Mouse (Mus musculus): Measurements from ENCODE around the gene Cyth1.

The Cyth1 gene

GRCm38 (mm10) chr11:118147877-118148637 is 100.3 kb downstream of the Cyth1 start:
- no peak for DNase-seq

DNA sequence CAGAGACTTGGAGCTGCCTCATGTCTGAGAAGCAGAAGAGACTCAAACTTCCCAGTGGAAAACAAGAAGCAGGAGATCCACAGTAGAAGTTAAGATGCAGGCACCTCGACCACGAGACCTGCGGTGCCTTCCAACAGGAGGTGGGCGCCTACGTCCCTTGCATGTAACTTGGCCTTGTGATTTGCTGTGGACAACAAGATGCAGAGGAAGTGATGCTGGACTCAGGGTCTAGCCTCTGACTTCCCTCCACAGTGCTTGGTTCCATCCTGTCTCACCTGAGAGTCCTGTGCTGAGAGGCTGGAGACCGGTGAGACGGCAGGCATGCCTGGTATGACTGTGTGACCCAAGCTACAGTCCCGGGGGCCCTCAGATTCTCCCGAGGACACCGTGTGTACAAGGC is 101.9 kb downstream of the Cyth1 start:
- no peak for DNase-seq

DNA sequence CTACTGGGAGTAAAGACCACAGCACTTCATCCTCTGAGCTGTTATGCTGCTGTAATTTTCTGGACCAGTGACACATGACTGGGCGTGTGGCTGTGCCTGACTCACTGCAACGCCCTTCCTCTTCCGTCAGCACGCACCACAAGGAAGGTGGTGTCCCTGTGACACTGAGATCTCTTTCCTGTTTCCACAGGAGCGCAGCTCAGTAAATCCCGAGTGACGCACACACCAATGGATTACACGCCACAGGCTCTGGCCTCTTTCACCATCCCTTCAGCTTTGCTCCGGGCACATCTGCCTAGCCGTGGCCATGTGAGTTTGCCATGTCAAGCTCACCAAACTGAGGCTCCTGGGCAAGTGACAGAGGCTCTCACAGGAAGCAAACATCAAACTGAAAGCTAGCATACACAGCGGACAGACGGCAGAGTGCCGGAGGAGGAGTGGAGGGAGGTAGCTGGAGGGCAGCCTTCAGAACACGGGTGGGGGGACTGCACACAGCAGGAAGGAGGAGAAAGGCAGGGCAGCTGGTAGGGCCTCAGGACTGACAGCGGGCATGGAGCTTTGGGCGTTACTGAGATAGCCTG is 102.5 kb downstream of the Cyth1 start:
- DNase-seq: no peak

GRCm38 (mm10) chr11:118145092-118145491 is 103.3 kb downstream of the Cyth1 start:
- no peak for DNase-seq

DNA sequence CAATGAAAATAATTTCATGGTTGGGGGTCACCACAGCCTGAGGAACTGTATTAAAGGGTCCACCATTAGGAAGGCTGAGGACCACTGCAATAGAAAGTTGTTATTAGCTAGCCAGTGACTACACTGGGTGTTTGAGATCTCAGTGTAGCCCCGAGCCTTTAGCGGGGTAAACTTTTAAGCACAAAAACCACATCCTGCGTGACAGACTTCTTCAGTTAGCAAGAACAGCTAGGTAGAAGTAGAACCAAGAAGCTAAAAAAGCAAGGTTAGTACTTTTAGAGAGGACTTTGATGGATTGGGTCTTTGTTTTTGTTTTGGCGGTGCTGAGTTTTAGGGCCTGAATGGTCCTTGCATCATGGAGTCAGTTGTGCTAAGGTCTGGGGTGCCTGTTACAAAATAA is 104.7 kb downstream of the Cyth1 start:
- no peak for DNase-seq

- no peak for DNase-seq
Measured at GRCm38 (mm10) chr11:118142547-118143165, 105.7 kb downstream of the Cyth1 start.

GRCm38 (mm10) chr11:118140771-118141565 is 107.4 kb downstream of the Cyth1 start:
- no peak for DNase-seq

GRCm38 (mm10) chr11:118138347-118138746 is 110.0 kb downstream of the Cyth1 start:
- DNase-seq: peak; percentile 82

- DNase-seq: peak; percentile 54
Measured at GRCm38 (mm10) chr11:118136172-118136632, 112.2 kb downstream of the Cyth1 start.

DNA sequence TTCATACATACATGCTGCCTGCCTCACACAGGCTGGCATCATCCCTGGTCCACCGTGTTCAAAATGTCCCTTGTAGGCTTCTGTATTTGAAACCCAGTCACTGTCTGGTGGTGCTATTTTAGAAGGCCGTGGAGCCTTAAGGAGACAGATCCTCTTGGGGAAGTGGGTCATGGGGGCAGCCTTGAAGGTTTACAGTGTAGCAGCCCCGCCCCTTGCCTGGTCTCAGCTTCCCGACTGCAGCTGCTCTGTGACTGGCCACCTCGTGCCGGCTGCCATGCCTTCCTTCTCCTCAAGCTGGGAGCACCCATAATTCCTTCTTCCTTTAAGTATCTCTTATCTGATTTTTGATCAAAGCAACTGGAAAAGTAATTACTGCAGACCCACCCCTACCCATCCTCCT is 113.1 kb downstream of the Cyth1 start:
- no peak for DNase-seq

- DNase-seq: peak; percentile 51
Measured at GRCm38 (mm10) chr11:118133752-118134169, 114.6 kb downstream of the Cyth1 start.

DNA sequence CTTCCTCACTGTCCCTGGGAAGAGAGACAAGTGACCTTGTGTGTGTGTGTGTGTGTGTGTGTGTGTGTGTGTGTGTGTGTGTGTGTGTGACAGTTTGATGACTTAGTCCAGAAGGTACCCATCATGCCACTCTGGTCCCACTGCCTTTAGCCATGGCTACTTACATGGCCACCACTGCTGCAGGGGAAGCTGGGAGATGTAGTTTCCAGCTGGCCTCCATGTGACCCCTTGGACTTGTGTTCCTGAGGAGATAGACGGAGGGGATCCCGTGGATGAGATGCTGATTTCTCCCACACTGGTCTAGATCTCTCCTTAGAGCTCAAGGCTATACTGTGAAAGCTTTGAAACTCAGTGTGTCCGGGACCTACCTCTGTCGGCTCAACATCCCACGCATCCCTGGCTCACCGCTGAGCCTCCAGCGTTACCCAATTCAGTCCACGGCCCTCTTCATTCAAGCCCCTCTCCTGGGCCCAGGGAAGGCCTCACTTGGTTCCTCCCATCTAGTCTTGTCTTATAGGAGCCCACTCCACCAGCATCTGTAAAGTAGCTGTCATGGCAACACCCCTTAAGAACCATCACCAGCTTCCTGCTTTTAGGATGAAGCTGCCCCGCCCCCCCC is 115.2 kb downstream of the Cyth1 start:
- DNase-seq: peak; percentile 32

DNA sequence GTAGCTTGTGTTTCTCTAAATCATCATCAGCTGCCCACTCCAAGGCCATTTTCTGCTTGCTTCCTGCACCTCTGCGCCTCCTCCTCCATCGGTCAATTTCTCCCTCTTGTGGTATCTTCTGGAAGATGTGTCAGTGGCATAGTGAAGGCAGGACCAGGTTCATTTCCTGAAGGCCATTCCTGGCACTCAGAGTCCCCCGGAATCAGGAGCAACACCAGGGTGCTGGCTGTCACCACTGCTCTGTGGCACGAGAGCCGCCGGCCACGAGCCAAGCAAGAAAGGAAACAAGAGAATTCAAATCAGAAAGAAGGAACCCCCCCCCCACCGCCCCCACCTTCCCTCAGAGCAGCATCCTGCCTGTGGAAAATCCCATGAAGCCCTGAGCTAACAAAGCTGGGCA is 116.3 kb downstream of the Cyth1 start:
- peak; percentile 31 for DNase-seq

DNA sequence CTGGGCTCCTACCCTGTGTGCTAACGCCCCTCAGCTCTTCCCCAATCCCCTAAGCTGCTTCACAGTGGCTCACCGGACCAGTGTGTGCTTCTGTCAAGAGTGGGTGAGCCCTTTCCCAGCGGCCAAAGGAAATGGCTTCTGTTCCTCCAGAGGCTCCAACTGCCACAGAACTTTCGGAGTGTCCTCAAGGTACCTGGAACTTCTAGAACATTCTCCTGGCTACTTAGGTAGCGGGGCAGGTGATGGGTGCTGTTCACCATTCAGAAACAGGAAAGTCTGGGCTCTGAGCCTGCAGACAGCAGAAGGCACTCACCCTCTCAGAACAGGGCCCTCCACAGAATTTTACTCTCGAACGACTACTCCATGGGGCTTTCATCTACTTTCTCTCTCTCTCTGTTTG is 117.9 kb downstream of the Cyth1 start, which contains the start of gene Dnah17:
Gene Dnah17, minus strand, starts transcription at position 101 of the 400 bp plus-strand sequence.
- no peak for DNase-seq

DNA sequence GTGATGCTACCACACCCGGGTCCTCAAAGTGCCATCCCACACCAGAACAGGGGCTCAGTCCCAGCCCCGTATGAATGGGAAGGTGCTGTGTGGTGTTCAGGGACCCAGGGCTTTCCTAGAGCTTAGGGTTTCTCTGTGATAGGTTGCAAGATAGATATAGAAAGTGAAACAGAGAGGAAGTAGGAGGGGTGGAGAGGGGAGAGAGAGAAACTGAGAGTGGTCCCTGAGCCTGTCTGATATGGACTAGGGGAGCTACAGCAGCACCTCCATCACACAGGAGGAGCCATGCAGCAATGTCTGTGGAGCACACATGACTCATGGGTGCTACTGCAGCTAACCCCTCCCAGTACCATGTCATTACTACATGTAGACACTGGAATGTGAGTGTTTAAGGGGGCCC is 118.6 kb downstream of the Cyth1 start:
- DNase-seq: no peak

DNA sequence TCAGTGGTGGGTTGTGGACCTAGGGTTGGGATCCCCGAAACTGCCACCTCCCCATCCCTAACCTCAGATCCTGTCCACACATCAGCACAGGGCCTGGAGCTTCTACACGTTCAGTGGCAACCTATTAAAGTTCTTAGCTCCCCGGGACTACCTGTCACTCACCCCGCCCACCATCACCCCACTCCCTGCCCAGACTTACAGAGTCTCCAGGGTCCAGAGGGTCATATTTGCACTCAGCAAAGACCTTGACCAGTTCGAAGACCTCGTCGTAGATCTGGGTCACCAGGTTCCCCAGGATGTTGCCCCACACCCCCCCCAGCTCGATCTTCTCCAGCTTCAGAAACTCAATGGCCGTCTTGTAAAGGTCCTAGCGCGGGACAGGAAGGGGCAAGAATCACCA is 126.8 kb downstream of the Cyth1 start:
- DNase-seq: no peak

- DNase-seq: no peak
Measured at GRCm38 (mm10) chr11:118118777-118119176, 129.6 kb downstream of the Cyth1 start.

DNA sequence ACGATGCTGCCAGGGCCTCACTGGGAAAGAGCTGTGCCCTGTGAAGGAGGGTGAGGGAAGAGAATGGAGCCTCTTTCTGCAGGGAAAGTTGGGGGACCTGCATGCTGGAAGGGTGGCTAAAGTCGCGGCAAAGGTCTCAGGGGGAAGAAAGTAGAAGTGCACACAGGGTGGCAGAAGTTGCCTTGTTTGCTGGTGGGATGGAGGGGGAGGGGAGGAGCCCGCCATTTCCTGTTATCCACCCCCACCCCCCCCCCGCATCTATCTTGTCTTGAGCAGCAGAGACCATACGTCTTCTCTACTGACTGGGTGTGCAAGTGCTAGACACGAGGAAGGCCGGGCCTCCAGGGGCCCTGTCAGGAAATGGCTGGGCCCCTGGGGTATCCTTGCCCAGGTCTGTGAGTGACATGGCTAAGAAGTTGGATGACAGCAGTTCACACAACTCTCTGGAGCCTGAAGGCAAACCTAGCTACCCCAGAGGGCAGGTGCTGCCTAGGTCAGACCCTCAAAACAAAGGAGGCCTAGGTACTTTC is 133.7 kb downstream of the Cyth1 start:
- DNase-seq: no peak

- no peak for DNase-seq
Measured at GRCm38 (mm10) chr11:118113516-118114205, 134.7 kb downstream of the Cyth1 start.

DNA sequence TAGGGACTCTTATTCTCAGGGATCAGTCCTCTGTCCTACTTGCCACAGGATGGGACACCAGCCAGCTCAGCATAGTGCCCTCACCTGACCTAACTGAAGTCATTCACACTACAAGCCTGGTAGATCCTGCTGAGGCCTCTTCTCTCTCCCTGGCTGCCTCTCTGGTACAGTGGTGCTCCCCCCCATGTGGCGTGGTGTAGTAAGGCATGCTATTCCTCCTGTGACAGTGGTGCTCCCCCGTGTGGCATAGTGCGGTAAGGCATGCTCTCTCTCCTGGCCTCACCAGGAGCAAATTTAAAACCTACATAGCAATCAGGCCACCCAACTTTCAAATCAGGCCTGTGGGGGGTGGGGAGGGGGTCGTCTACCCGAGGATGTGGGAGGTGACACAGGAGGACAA is 144.4 kb downstream of the Cyth1 start:
- peak; percentile 80 for DNase-seq

GRCm38 (mm10) chr11:118103383-118103782 is 145.0 kb downstream of the Cyth1 start:
- no peak for DNase-seq

GRCm38 (mm10) chr11:118102838-118103237 is 145.6 kb downstream of the Cyth1 start:
- peak; percentile 89 for DNase-seq
